Mouse (Mus musculus): Measurements from ENCODE around the gene Pbrm1. TPM values are rescaled to one million over a fixed set of nuclear protein-coding genes. Genes with fewer than 3 reads are reported as not detected.

Gene Pbrm1
- polyA plus RNA-seq (2012; rRNA removed): 11.2 and 13.4 TPM in 2 replicates

GRCm38 (mm10) chr14:31018860-31019291 lies at the start of gene Pbrm1, which contains the start of gene Gnl3:
Gene Pbrm1, plus strand, starts transcription at chr14:31019138.
Gene Gnl3, minus strand, starts transcription at chr14:31019152.

GRCm38 (mm10) chr14:31001307-31002205 lies 17.4 kb upstream of the Pbrm1 start, which contains the start of the genes Glt8d1 and Spcs1:
Gene Glt8d1, plus strand, starts transcription at chr14:31001400.
Gene Spcs1, minus strand, starts transcription at chr14:31001672.

GRCm38 (mm10) chr14:31128826-31129219 lies 109.9 kb downstream of the Pbrm1 start, which contains the start of gene Smim4:
Gene Smim4, minus strand, starts transcription at chr14:31128956.

GRCm38 (mm10) chr14:31130236-31131220 lies 111.6 kb downstream of the Pbrm1 start, which contains the start of gene Nt5dc2:
Gene Nt5dc2, plus strand, starts transcription at chr14:31131053.

GRCm38 (mm10) chr14:31168425-31168824 lies 149.5 kb downstream of the Pbrm1 start, which contains the start of gene Stab1:
Gene Stab1, minus strand, starts transcription at chr14:31168641.

Other genes with a start within 250 kb of the Pbrm1 start
- gene Tmem110, start 193.5 kb upstream of the Pbrm1 start, polyA plus RNA-seq (2012; rRNA removed): 5.8 and 6.3 TPM in 2 replicates
- gene Mustn1, start 139.9 kb upstream of the Pbrm1 start, polyA plus RNA-seq (2012; rRNA removed): 0.68 and 0.80 TPM in 2 replicates
- 53.8 and 54.5 TPM in 2 replicates for gene Itih4, start 132.7 kb upstream of the Pbrm1 start, polyA plus RNA-seq (2012; rRNA removed)
- 141 and 144 TPM in 2 replicates for gene Itih3, start 95.4 kb upstream of the Pbrm1 start, polyA plus RNA-seq (2012; rRNA removed)
- gene Itih1, start 75.8 kb upstream of the Pbrm1 start, polyA plus RNA-seq (2012; rRNA removed): 25.6 and 28.8 TPM in 2 replicates
- gene Nek4, start 67.8 kb upstream of the Pbrm1 start, polyA plus RNA-seq (2012; rRNA removed): 2.9 and 3.3 TPM in 2 replicates
- 19.0 and 20.2 TPM in 2 replicates for gene Glt8d1, start 17.7 kb upstream of the Pbrm1 start, polyA plus RNA-seq (2012; rRNA removed)
- 159 and 174 TPM in 2 replicates for gene Spcs1, start 17.5 kb upstream of the Pbrm1 start, polyA plus RNA-seq (2012; rRNA removed)
- gene Gnl3, start within 50 bp of the Pbrm1 start, polyA plus RNA-seq (2012; rRNA removed): 100 and 101 TPM in 2 replicates
- gene Smim4, start 109.8 kb downstream of the Pbrm1 start, polyA plus RNA-seq (2012; rRNA removed): 25.4 and 28.7 TPM in 2 replicates
- gene Nt5dc2, start 111.9 kb downstream of the Pbrm1 start, polyA plus RNA-seq (2012; rRNA removed): 125 and 132 TPM in 2 replicates
- 17.4 and 20.0 TPM in 2 replicates for gene Stab1, start 149.5 kb downstream of the Pbrm1 start, polyA plus RNA-seq (2012; rRNA removed)
- 26.9 and 38.1 TPM in 2 replicates for gene Tnnc1, start 189.2 kb downstream of the Pbrm1 start, polyA plus RNA-seq (2012; rRNA removed)
- 57.5 and 73.8 TPM in 2 replicates for gene Nisch, start 197.8 kb downstream of the Pbrm1 start, polyA plus RNA-seq (2012; rRNA removed)
- 0.12 and 0.14 TPM in 2 replicates for gene Sema3g, start 198.7 kb downstream of the Pbrm1 start, polyA plus RNA-seq (2012; rRNA removed)
- gene Phf7, start 232.2 kb downstream of the Pbrm1 start, polyA plus RNA-seq (2012; rRNA removed): 2.9 and 3.1 TPM in 2 replicates
- gene Bap1, start 232.3 kb downstream of the Pbrm1 start, polyA plus RNA-seq (2012; rRNA removed): 24.0 and 27.4 TPM in 2 replicates

Data from liver, embryonic 14 days (tissue).